Mouse (Mus musculus): ENCODE results near the gene Rnasek. TPM values are rescaled to one million over a fixed set of nuclear protein-coding genes. Genes with fewer than 3 reads are reported as not detected.

The Rnasek gene
- 235 and 238 TPM in 2 replicates for polyA plus RNA-seq (2014; fragmentation: Nextera tagmentation; extraction: Ambion mirVana)

- no peaks in the 10 kb centered on the region for H3K27me3 ChIP-seq (replicated peaks; ENCODE audit: control insufficient read depth, insufficient read depth, low read length)
- peak within 1 kb of the TSS; percentile 99 for H3K4me2 ChIP-seq (ENCODE audit: low read length)
- WGBS = under 1% methylated on average over 31 of the region's 35 CpGs
- H3K9me3 ChIP-seq (replicated peaks; ENCODE audit: control insufficient read depth, low read length) = no peaks in the 10 kb centered on the region
- H3K4me3 ChIP-seq (ENCODE audit: low read depth, low read length) = peak within 1 kb of the TSS; percentile 55
- H3K4me1 ChIP-seq (ENCODE audit: control insufficient read depth, insufficient read depth, low read length) = peaks cover 24% of the 10 kb centered on the region
- peak; percentile 95 for DNase-seq (ENCODE audit: low spot score)
- peak within 1 kb of the TSS; percentile 72 for H3K9ac ChIP-seq (ENCODE audit: low read length)
- peak within 1 kb of the TSS; percentile 89; the same call in 1 of the 2 replicates for H3K27ac ChIP-seq (ENCODE audit: low read depth, low read length)
- peak; percentile 43 for ATAC-seq
- peaks cover 13% of the 10 kb centered on the region for H3K36me3 ChIP-seq (ENCODE audit: control insufficient read depth, insufficient read depth, low read length)
Measured at GRCm38 (mm10) chr11:70239541-70240279, at the start of gene Rnasek, which contains the start of gene Gm21988. Rnasek (minus strand) TSS chr11:70239842. Gm21988 (minus strand) TSS chr11:70239830.

GRCm38 (mm10) chr11:70289236-70289635 lies 49.6 kb upstream of the Rnasek start:
- no peaks in the 10 kb centered on the region for H3K36me3 ChIP-seq (ENCODE audit: control insufficient read depth, insufficient read depth, low read length)
- no peaks in the 10 kb centered on the region for H3K9me3 ChIP-seq (replicated peaks; ENCODE audit: control insufficient read depth, low read length)
- no peak overlapping the region for H3K4me2 ChIP-seq (ENCODE audit: low read length)
- H3K4me3 ChIP-seq (ENCODE audit: low read depth, low read length) = no peak overlapping the region
- H3K27ac ChIP-seq (ENCODE audit: low read depth, low read length) = no peak overlapping the region
- H3K27me3 ChIP-seq (replicated peaks; ENCODE audit: control insufficient read depth, insufficient read depth, low read length) = no peaks in the 10 kb centered on the region
- DNase-seq (ENCODE audit: low spot score) (no peak), ATAC-seq (no peak)
- H3K9ac ChIP-seq (ENCODE audit: low read length) = no peak overlapping the region
- WGBS = 31% methylated on average over 6 of the region's 6 CpGs
- H3K4me1 ChIP-seq (ENCODE audit: control insufficient read depth, insufficient read depth, low read length) = no peaks in the 10 kb centered on the region

- H3K4me2 ChIP-seq (ENCODE audit: low read length) = no peak overlapping the region
- H3K27ac ChIP-seq (ENCODE audit: low read depth, low read length) = no peak overlapping the region
- H3K4me3 ChIP-seq (ENCODE audit: low read depth, low read length) = no peak overlapping the region
- ATAC-seq = no peak
- H3K27me3 ChIP-seq (replicated peaks; ENCODE audit: control insufficient read depth, insufficient read depth, low read length) = no peaks in the 10 kb centered on the region
- no peak for DNase-seq (ENCODE audit: low spot score)
- no peaks in the 10 kb centered on the region for H3K36me3 ChIP-seq (ENCODE audit: control insufficient read depth, insufficient read depth, low read length)
- H3K9me3 ChIP-seq (replicated peaks; ENCODE audit: control insufficient read depth, low read length) = no peaks in the 10 kb centered on the region
- no peaks in the 10 kb centered on the region for H3K4me1 ChIP-seq (ENCODE audit: control insufficient read depth, insufficient read depth, low read length)
- 86% methylated on average over 10 of the region's 10 CpGs for WGBS
- H3K9ac ChIP-seq (ENCODE audit: low read length) = no peak overlapping the region
Measured at GRCm38 (mm10) chr11:70288102-70288501, 48.5 kb upstream of the Rnasek start.

GRCm38 (mm10) chr11:70285686-70286085 lies 46.0 kb upstream of the Rnasek start:
- Histone ChIP-seq H3K27me3 (replicated peaks; ENCODE audit: control insufficient read depth, insufficient read depth, low read length) (no peaks in the 10 kb centered on the region), H3K9ac (ENCODE audit: low read length) (no peak overlapping the region), H3K4me2 (ENCODE audit: low read length) (no peak overlapping the region), H3K27ac (ENCODE audit: low read depth, low read length) (no peak overlapping the region), H3K4me1 (ENCODE audit: control insufficient read depth, insufficient read depth, low read length) (no peaks in the 10 kb centered on the region), H3K9me3 (replicated peaks; ENCODE audit: control insufficient read depth, low read length) (no peaks in the 10 kb centered on the region), H3K4me3 (ENCODE audit: low read depth, low read length) (no peak overlapping the region), H3K36me3 (ENCODE audit: control insufficient read depth, insufficient read depth, low read length) (no peaks in the 10 kb centered on the region)
- 84% methylated on average over 5 of the region's 5 CpGs for WGBS
- ATAC-seq (no peak), DNase-seq (ENCODE audit: low spot score) (no peak)

- H3K36me3 ChIP-seq (ENCODE audit: control insufficient read depth, insufficient read depth, low read length) = no peaks in the 10 kb centered on the region
- H3K4me2 ChIP-seq (ENCODE audit: low read length) = no peak overlapping the region
- 89% methylated on average over 3 of the region's 3 CpGs for WGBS
- ATAC-seq (no peak), DNase-seq (ENCODE audit: low spot score) (no peak)
- H3K27me3 ChIP-seq (replicated peaks; ENCODE audit: control insufficient read depth, insufficient read depth, low read length) = no peaks in the 10 kb centered on the region
- H3K4me1 ChIP-seq (ENCODE audit: control insufficient read depth, insufficient read depth, low read length) = no peaks in the 10 kb centered on the region
- no peak overlapping the region for H3K4me3 ChIP-seq (ENCODE audit: low read depth, low read length)
- H3K9me3 ChIP-seq (replicated peaks; ENCODE audit: control insufficient read depth, low read length) = no peaks in the 10 kb centered on the region
- no peak overlapping the region for H3K9ac ChIP-seq (ENCODE audit: low read length)
- H3K27ac ChIP-seq (ENCODE audit: low read depth, low read length) = no peak overlapping the region
Measured at GRCm38 (mm10) chr11:70284757-70285156, 45.1 kb upstream of the Rnasek start.

- H3K4me3 ChIP-seq (ENCODE audit: low read depth, low read length) = no peak overlapping the region
- H3K27me3 ChIP-seq (replicated peaks; ENCODE audit: control insufficient read depth, insufficient read depth, low read length) = no peaks in the 10 kb centered on the region
- no peaks in the 10 kb centered on the region for H3K9me3 ChIP-seq (replicated peaks; ENCODE audit: control insufficient read depth, low read length)
- DNase-seq (ENCODE audit: low spot score) = no peak
- WGBS = 81% methylated on average over 4 of the region's 4 CpGs
- no peak overlapping the region for H3K9ac ChIP-seq (ENCODE audit: low read length)
- no peak overlapping the region for H3K27ac ChIP-seq (ENCODE audit: low read depth, low read length)
- H3K4me1 ChIP-seq (ENCODE audit: control insufficient read depth, insufficient read depth, low read length) = no peaks in the 10 kb centered on the region
- no peaks in the 10 kb centered on the region for H3K36me3 ChIP-seq (ENCODE audit: control insufficient read depth, insufficient read depth, low read length)
- H3K4me2 ChIP-seq (ENCODE audit: low read length) = no peak overlapping the region
- no peak for ATAC-seq
Measured at GRCm38 (mm10) chr11:70283666-70284065, 44.0 kb upstream of the Rnasek start.

GRCm38 (mm10) chr11:70280441-70280840 lies 40.8 kb upstream of the Rnasek start:
- no peaks in the 10 kb centered on the region for H3K9me3 ChIP-seq (replicated peaks; ENCODE audit: control insufficient read depth, low read length)
- H3K9ac ChIP-seq (ENCODE audit: low read length) = no peak overlapping the region
- no peak overlapping the region for H3K4me2 ChIP-seq (ENCODE audit: low read length)
- no peaks in the 10 kb centered on the region for H3K36me3 ChIP-seq (ENCODE audit: control insufficient read depth, insufficient read depth, low read length)
- H3K27ac ChIP-seq (ENCODE audit: low read depth, low read length) = no peak overlapping the region
- no peaks in the 10 kb centered on the region for H3K27me3 ChIP-seq (replicated peaks; ENCODE audit: control insufficient read depth, insufficient read depth, low read length)
- 55% methylated on average over 3 of the region's 3 CpGs for WGBS
- no peak for ATAC-seq
- no peak overlapping the region for H3K4me3 ChIP-seq (ENCODE audit: low read depth, low read length)
- peak; percentile 16 for DNase-seq (ENCODE audit: low spot score)
- H3K4me1 ChIP-seq (ENCODE audit: control insufficient read depth, insufficient read depth, low read length) = no peaks in the 10 kb centered on the region

GRCm38 (mm10) chr11:70278961-70279360 lies 39.3 kb upstream of the Rnasek start:
- Histone ChIP-seq H3K9me3 (replicated peaks; ENCODE audit: control insufficient read depth, low read length) (no peaks in the 10 kb centered on the region), H3K4me3 (ENCODE audit: low read depth, low read length) (no peak overlapping the region)

GRCm38 (mm10) chr11:70271641-70272040 lies 32.0 kb upstream of the Rnasek start:
- Histone ChIP-seq H3K27ac (ENCODE audit: low read depth, low read length) (no peak overlapping the region), H3K4me1 (ENCODE audit: control insufficient read depth, insufficient read depth, low read length) (no peaks in the 10 kb centered on the region), H3K9me3 (replicated peaks; ENCODE audit: control insufficient read depth, low read length) (no peaks in the 10 kb centered on the region), H3K9ac (ENCODE audit: low read length) (no peak overlapping the region), H3K4me2 (ENCODE audit: low read length) (no peak overlapping the region), H3K36me3 (ENCODE audit: control insufficient read depth, insufficient read depth, low read length) (no peaks in the 10 kb centered on the region), H3K4me3 (ENCODE audit: low read depth, low read length) (no peak overlapping the region), H3K27me3 (replicated peaks; ENCODE audit: control insufficient read depth, insufficient read depth, low read length) (no peaks in the 10 kb centered on the region)
- ATAC-seq = no peak
- WGBS = 85% methylated on average over 7 of the region's 7 CpGs
- no peak for DNase-seq (ENCODE audit: low spot score)

More at GRCm38 (mm10) chr11:70278961-70279360, 39.3 kb upstream of the Rnasek start:
- Histone ChIP-seq H3K27me3 (replicated peaks; ENCODE audit: control insufficient read depth, insufficient read depth, low read length) (no peaks in the 10 kb centered on the region), H3K4me1 (ENCODE audit: control insufficient read depth, insufficient read depth, low read length) (no peaks in the 10 kb centered on the region), H3K4me2 (ENCODE audit: low read length) (no peak overlapping the region), H3K9ac (ENCODE audit: low read length) (no peak overlapping the region), H3K27ac (ENCODE audit: low read depth, low read length) (no peak overlapping the region), H3K36me3 (ENCODE audit: control insufficient read depth, insufficient read depth, low read length) (no peaks in the 10 kb centered on the region)
- 86% methylated on average over 3 of the region's 3 CpGs for WGBS
- ATAC-seq (no peak), DNase-seq (ENCODE audit: low spot score) (no peak)
